Mouse (Mus musculus) A20 (cell line): ENCODE results near the gene Rprd1b.

Experiments
- DNase-seq: peaks from one replicate; pipeline ENCODE4 v3.0.0-alpha.2; 2011; ENCODE audit warnings: low read depth, low spot score

Rprd1b gene

DNA sequence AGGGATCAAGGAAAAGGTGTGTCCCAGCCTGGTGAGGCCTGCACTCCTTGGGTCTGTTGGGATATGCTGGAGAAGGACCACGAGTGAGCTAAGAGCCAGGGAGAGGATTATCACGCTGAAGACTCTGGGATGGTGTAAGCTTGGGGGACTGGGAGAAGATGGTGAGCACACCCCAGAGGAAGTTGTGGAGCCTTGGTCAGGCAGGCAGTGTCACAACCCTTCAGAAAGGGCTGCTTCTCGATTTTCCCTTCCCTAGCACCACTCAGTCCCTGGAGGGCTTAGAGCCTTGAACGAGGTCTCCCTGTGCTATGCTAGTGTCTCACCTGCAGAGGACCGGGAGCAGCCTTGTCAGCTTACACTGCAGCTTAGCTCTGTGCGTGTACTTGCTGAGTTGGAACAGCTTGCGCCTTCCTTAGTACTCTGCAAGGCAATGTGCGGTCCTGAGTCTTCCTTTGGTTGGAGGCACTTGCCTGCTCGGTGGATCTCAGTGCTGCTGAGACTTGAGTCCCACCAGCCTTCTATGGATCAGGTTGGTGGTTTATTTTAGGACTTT, 51.6 kb downstream of the Rprd1b start:
- peak; percentile 7 for DNase-seq

DNA sequence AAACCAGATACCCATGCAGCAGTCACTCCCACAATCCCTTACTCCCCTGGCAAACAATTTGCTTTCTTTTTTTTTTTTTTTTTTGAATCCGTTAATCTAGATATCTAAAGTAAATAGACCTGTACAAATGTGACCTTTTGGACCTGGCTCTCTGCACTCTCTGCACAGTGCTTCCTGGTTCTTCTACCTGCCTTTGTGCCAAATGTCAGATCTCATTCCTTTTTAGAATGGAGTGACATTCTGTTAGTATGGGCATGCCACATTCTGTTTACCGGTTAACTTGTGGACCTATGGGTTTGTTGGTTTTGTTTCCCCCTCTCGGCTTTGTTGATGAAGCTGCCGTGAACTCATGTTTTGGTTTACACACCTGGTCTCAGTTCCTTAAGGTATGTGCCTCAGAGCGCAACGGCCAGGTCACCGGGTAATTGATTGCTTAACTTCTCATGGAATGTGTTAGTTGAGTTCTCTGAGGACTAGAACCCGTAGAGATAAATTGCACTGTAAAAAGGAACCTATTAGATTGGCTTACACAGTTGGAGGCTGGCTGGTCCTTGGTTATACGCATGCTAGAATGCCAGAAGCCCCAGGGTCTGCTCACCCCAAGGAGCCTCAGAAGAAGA, 52.4 kb downstream of the Rprd1b start:
- DNase-seq = no peak

DNA sequence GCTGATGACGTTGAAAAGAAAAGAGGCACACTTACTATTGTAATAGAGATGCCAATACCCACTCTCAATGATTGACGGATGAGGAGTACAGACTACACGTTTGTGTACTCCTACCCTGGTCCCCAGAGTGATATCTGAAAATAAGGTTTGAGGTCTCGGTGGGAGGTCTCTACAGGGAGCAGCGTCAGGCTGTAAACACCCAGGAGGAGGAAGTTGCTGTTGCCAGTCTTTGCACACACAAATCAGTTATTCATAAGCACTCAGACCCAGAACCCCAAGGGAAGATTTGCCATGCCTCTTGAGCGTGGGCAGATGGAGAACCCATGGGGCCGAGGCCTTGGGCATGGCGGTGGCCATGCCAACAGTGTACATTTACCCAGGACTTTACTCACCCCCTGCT, 56.2 kb downstream of the Rprd1b start:
- no peak for DNase-seq

DNA sequence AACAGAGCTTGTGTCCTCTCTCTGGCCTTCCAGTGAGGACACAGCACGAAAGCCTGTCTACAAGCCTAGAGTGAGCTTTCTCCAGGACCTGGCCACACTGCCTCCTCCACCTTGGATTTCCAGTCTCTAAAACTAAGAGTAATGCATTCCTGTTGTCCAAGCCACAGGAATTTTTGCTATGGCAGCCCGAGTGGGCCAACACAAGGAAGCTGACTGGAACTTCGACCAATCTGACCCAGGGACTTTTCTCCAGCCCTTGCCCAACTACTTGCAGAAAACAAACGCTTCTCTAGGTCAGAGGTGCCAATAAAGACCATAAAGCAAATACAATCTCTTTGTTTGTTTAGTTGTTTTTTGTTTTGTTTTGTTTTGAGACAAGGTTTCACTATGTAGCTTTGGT, 61.8 kb downstream of the Rprd1b start:
- no peak for DNase-seq

DNA sequence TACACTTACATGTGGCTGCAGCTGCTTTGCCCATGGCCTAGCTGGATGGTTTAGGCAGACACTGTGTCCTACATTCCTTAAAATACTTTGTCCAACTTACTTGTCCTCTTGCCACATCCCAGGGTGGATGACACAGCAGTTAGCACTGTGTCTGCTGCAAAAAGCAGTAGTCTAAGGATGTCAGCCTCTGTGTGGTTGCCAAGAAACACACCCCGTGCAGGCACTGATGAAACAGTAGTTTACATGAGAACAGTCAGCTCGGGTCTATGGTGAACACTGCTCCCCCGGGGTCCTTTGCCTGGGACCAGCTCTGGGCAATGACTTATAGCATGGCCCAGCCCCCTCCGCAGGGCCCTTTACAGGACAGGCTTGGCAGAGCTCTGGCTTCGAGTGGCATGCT, 65.0 kb downstream of the Rprd1b start:
- DNase-seq = no peak

DNA sequence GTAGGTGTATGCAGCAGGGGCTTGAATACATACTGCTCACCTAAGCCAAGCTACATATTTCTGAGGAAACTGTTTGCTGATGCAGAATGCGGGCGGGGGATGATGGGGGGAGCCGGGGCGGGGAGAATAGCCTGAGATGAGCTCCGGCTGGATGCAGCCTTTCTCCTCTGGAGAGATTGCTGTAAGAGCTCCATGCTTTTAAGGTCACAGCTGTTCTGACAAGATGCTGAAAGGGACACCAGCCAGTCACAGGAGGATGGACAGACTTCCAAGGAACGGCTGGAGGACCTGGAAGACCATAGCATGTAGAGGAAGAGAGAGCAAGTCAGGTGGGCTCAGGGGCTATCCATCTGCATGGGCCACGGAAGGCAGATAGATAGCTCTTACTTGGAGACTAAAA, 66.0 kb downstream of the Rprd1b start:
- no peak for DNase-seq

DNA sequence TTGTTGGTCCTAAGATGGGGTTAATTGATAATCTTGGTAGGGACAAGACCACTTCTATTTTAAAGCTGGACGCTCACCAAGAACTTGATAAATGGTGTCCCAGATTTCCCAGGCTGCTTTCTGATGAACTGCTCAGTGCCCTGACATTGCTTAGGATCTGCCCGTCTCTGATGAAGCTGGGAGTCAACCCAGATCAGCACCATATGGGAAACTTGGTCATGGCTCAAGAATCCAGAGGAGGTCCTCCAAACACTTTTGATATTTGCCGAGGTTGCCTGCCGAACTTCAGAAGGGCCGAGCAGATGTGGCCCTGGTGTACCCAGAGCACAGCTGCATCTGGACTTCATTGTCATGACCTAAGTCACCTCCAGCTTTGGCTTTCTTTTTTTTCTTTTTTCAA, 66.5 kb downstream of the Rprd1b start:
- DNase-seq = no peak

DNA sequence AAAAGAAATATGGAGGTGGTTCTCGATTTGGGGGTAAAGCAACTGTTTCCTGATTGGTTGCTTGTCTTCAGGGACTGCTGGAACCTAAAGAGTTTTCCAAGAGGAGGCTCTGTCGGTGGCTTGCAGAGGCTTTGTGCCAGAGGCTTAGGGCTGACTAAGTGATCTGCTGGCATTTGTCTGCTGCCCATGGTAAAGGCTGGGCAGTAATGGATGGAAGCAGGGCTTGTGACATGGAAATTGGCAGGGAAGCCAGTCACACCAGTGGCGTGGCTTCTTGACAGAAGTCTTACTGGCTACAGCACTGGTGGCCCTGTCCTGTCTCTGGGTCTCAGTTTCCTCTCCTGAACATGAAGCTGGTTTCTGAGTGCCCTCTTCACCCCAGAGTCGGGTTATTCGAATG, 68.8 kb downstream of the Rprd1b start:
- DNase-seq = no peak

DNA sequence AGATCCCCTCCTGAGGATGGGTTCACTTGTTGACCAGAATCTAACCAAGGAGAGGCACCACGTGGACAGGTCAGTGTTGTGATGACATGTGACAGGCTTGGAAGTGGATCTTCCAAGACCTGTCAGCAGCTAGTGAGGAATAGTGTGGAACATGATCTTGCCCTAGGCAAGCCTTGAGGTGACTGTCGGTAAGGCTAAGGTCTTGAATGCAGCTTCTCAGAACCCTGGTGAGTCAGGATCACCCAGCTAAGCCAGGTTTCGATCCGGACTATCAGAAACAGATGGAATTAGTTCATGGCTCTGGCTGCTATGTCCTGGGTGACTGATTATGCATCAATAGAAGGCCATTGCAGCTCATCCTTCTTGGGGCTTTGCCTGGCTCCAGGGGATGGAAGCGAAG, 70.4 kb downstream of the Rprd1b start:
- DNase-seq = no peak

DNA sequence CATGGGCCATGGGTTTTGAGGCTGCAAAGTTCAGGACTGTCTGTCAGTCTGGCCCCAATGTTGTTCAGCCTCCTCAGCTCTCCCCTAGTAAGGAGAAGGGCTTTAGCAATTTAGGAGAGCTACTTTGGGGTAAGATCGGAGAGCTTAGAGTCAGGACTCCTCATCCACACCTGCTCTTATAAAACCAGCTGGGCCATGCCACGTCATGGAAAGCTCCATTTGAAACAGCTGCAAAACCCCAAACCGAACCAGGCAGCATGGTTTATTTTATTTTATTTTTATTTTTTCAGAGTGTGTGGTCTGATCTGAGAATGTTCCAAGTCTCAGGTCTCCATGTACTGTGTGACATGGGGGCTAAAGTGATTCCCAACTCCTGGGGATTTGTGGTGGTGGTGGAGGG, 71.2 kb downstream of the Rprd1b start:
- no peak for DNase-seq

DNA sequence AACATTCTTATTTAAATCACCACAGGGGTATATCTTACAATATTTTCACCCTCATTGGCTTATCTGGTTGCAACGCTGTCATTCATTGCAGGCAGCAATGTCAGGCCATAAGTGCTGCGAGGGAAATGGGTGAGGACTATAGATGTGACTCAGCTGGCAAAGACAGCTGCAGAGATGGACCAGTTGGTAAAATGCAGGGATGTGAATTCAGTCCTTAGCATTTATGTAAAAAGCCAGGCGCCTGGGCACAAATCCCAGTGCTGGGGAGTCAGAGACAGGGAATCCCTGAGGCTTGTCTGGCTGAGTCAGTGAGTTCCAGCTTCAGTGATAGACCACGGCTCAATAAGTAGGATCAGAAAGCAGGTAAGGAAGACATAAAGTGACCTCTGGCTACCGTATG, 73.5 kb downstream of the Rprd1b start:
- no peak for DNase-seq

DNA sequence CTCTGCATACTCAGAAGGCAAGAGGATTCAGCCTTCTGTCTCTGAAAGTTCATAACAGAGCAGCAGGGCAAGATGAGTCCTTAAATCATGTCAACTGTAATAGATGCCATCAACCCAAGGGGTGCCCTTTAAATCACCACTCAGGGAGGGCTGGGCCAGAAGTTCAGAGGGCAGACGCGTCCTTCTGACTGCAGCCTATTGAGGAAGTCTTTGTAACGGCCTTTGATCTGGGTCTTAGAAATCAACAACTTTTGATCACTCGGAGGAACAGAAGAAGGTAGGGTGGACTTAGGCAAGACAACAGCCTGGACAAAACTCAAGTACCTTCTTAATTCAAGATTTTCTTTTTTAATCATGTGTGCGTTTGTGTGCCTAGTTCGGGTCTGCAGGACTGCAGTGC, 76.7 kb downstream of the Rprd1b start:
- DNase-seq = no peak

DNA sequence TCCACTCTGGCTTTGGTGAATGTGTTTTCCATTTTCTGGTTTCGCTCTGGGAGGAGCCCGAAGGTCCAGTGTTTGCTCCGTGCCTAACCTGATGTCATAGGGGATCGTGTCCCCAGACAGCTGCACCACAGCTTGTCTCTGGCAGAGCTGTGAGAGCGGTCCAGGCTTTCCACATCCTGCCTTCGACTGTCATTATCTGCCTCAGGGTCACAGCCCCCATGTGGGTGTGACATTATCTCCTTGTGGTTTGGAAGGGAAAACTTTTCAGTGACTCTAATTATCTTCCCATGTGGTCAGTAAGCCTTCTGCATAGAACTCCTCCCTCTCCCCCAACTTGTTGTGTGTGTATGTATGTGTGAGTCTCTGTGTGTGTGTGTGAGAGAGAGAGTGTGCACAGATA, 77.3 kb downstream of the Rprd1b start:
- no peak for DNase-seq

DNA sequence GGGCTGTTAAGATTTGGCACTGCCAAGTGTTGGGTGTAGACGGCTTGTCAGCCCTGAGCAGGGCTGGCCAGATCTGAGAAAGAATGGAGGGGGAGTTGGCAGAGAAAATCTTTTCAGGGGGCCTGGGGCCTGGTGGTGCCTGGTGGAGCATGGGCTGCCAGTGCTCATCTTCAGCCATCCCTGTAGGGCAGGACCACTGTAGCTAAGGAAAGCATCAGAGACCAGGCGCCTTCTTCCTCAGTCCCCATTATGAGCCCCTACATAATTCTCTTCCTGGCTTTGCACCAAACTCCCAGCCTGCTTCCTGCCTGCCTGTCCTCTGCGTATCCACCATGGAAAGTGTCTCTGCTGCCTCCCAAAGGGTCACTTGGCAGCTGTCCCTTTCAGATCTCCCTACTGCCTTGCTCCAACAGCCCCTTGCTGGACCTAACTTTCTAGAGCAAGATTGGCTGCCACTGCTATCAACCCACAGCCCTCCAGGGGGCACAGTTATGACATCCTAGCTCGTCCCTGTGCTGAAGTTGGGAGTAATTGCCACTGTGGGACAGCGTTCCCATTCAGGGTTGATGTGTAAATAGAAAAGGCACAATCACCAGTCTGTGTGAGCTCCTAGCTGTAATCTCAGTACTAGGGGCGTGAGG, 78.8 kb downstream of the Rprd1b start:
- peak; percentile 29 for DNase-seq

DNA sequence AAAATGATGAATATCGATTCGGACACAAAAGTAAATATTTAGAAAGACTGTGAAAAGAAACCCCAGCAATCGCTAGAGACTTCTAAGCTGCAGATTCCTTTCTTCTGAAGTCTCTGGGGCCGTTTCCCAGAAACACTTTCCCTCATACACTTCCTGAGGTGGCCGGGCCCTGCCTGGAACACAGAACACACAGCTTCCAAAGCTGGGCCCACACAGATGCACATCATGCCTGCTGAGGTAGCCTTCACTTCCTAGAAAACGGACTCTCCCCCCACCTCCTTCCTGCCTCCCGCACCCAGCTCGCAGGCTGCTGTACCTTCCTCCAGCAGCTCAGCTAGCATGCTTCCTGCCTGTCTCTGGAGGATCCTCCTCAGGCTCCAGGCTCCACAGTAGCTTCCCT, 81.2 kb downstream of the Rprd1b start:
- no peak for DNase-seq

DNA sequence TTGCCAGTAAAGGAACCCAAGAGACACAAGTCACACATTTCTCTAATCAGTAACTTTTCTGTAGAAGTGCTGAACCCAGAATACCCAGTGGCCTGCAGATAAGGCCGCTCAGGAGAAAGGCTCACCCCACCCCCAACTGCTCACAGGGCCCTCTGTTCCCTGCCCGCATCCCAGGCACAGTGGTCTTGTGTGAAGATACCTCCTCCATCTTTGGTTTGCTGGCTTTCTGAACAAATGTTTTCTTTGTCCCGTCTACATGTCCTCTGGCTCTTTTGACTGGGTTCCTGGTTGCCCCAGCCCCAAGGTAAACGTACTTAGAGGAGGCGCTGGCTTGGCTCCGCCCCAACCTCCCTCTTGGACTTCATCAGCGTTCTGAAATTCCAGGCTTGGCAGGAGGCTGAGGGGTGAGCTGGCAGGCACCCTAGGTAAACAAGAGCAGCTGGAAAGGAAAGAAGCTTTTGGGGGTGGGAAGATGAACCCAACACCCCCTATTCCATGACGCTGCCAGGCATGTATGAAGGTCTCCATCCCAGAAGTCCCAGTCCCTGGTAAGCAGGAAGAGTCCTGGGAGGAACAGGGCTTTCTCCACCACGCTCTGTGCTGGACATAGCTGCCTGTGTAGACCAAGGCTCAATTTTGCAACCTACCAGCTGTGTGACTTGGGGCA, 85.4 kb downstream of the Rprd1b start:
- DNase-seq = no peak

DNA sequence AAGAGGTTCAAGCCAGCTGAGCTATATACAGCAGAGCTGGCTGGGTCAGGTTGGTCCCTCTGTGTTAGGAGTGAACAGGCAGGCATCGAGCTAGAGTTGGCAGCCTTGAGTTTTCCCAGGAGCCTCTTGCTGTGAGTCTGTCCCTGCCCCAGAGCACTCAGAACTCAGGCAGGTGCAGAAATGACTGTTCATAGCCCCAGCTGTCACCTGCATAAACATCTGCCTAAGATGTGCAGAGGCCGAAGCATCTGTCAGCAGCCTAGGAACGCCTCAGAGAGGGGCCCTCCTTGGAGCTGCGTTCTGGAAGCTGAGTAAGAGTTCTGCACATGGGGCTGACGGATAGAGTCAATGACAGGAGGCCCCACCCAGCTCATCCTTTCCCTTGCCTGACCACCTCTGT, 86.6 kb downstream of the Rprd1b start:
- DNase-seq = peak; percentile 30

DNA sequence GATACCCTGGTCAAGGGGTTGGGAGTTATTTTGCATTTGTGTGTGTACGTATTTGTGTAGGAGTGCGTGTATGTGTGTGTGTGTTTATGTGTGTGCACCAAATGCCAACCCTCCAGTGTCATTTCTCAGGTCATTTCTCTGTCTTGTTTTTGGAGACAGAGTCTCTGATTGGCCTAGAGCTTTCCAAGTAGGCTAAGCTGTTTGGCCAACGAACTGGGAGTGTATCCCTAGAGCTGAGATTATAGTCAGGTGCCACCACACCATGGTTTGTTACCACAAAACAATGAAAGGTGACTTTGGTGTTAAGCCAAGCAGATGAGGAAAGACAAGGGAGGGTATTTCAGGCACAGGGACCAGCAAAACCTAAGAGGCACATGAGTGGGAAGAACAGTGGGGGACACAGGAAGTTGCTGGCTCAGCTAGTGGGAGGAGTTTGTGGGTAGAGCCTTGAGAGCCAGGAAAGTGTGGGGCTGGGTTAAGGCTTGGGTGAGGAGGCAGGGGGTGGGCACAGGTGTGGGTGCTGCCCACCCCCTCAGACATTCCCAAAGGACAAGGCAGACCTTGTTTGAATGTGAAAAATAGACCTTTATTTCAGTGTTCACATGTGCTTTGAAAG, 87.6 kb downstream of the Rprd1b start:
- DNase-seq = no peak

DNA sequence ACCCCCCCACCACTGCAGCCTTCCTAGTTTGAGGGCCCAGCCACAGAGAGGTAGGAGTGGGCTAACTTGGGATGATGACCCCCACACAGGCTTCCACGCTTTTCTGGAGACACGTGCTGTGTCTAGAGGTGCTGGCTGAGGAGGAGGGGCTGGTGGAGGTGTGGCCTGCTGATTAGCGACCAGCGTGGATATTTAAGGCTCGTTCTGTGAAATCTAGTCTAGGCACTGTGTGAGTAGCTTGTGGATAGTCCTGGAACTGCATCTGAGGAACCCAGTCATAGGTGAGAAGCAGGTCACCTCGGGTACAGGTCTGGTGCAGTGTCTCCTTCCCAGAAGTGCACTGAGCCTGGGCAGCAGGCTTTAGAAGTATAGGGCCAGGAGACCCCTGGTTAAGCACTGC, 88.4 kb downstream of the Rprd1b start:
- no peak for DNase-seq

DNA sequence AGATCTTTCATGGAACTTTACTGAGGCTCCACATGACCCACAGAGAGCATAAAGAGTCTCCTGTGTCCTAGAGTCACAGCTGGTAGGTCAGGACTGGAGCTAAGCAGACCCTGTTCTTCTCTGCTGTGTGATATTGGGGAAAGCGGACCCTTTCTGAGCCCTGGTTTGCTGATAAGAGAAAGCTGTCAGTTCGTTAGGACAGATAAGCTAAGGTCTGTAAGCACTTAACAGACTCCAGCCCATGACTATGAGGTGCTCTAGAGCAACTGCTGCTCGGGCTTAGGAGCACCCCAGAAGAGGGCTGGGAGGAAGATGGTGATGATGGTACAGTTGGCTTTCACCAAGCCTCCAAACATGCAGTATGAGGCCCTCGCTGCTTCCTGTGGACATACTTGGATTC, 90.8 kb downstream of the Rprd1b start:
- DNase-seq = no peak

DNA sequence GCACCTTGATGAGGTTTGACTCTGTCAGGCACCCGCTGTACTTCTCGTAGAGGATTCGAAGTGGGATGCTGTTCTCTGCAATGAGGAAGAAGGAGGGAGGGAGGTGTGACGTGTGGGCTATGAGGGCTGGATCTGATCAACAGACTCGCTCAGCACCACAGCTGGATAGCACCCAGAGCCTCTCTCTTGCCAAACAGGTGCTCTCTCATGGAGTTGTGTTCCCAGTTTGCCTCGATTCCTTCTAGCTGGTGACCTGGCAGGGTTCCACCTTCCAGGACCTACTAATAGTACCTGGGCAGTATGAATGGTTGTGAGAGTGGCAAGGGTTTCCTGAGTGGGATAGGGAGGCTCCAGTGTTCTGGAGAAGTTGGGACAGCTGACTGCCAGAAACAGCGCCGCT, 91.9 kb downstream of the Rprd1b start:
- no peak for DNase-seq

DNA sequence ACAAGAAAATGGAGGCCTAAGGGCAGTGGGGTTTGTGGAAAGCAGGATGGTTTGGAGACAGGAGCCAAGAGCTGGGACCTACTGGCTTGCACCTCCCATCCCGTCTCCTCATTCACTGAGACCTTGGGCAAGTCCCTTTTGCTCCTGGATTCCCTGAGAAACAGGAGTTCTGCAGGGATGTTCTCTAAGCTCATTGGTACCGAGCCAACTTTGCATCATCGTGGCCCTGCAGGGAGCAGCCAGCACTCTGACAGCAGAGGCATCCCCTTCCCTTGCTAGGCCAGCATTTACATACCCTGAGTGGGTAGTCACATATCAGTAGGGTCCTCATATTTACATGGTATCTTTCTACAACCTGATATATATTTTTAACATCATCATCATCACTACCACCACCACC, 92.6 kb downstream of the Rprd1b start:
- DNase-seq = no peak
